Mouse (Mus musculus) kidney, postnatal 0 days (tissue): ENCODE measurements around the gene Hsp90aa1. TPM values are rescaled to one million over a fixed set of nuclear protein-coding genes. Genes with fewer than 3 reads are reported as not detected.
A peak's percentile ranks its signal among the peaks of the same experiment; 100 is the strongest.
"Not testable (repeated sequence)": the region's sequence is repeated elsewhere in the genome, so short reads cannot be mapped to it uniquely, and the experiment has no call there.

Source experiments
- ATAC-seq: fragments of 200-750 bp; cut with Nextera tagmentation; replicated peaks from 2 replicates; pipeline ENCODE4 v1.8.0; 2017; ENCODE audit warnings: low read depth, moderate number of reproducible peaks, moderate TSS enrichment, moderate library complexity; ENCODE audit not compliant: low FRiP score
- DNase-seq: peaks from one replicate; pipeline ENCODE4 v3.0.0-alpha.2; 2016; ENCODE audit warnings: low spot score
- H3K27ac ChIP-seq: fragments of 300-500 bp; sonication (generic); 2 replicates; pipeline ENCODE4 v1.5.1; 2014; ENCODE audit warnings: mild to moderate bottlenecking
- H3K27me3 ChIP-seq: fragments of 300-500 bp; sonication (generic); 2 replicates; pipeline ENCODE4 v1.6.1; 2014; ENCODE audit warnings: low read length, mixed read lengths; ENCODE audit not compliant: insufficient read depth
- H3K36me3 ChIP-seq: fragments of 300-500 bp; sonication (generic); 2 replicates; pipeline ENCODE4 v1.6.1; 2014; ENCODE audit warnings: low read length, mixed read lengths; ENCODE audit not compliant: insufficient read depth
- H3K4me1 ChIP-seq: fragments of 300-500 bp; sonication (generic); replicated peaks from 2 replicates; pipeline ENCODE4 v1.6.1; 2014; ENCODE audit warnings: antibody characterized with exemption, low read length, mixed read lengths; ENCODE audit not compliant: insufficient read depth
- H3K4me2 ChIP-seq: fragments of 300-500 bp; sonication (generic); 2 replicates; pipeline ENCODE4 v1.6.1; 2014; ENCODE audit warnings: mild to moderate bottlenecking, low read length, moderate library complexity, mixed read lengths
- H3K4me3 ChIP-seq: fragments of 300-500 bp; sonication (generic); replicated peaks from 2 replicates; pipeline ENCODE4 v1.5.1; 2014; ENCODE audit warnings: low read depth, low read length
- H3K9ac ChIP-seq: fragments of 300-500 bp; sonication (generic); 2 replicates; pipeline ENCODE4 v1.6.1; 2014; ENCODE audit warnings: low read depth, low read length
- H3K9me3 ChIP-seq: fragments of 300-500 bp; sonication (generic); replicated peaks from 2 replicates; pipeline ENCODE4 v1.6.1; 2016; ENCODE audit warnings: low read length, inconsistent platforms, mixed read lengths
- CTCF ChIP-seq: IDR thresholded peaks from 2 replicates; pipeline ENCODE4 v1.5.1; 2016; ENCODE audit warnings: antibody characterized with exemption, low read depth, mild to moderate bottlenecking, moderate library complexity
- WGBS: fragments of 180-500 bp; shearing (Covaris S2); extraction: QIAGEN DNeasy Blood & Tissue Kit; methylation state at CpG from one replicate; pipeline ENCODE4 v1.1.7; 2014; 5-methylcytosine and 5-hydroxymethylcytosine counted together
- polyA plus RNA-seq: library from polyadenylated mRNA; unstranded; fragments of >200 nt; fragmentation: Nextera tagmentation; extraction: Ambion mirVana; gene quantifications from 2 replicates; pipeline ENCODE4 v1.2.1, GENCODE M21; 2015

Hsp90aa1 gene
- polyA plus RNA-seq = 485 and 487 TPM in 2 replicates

- no peak within 1 kb of the TSS for H3K4me3 ChIP-seq
- no peak within 1 kb of the TSS for H3K9ac ChIP-seq
- ATAC-seq (no peak), DNase-seq (no peak)
- TF ChIP-seq CTCF = no peak
- H3K4me2 ChIP-seq = no peak within 1 kb of the TSS
- WGBS = 42% methylated on average over 4 of the region's 4 CpGs
- H3K27ac ChIP-seq = no peak within 1 kb of the TSS
- H3K27me3 ChIP-seq = no peaks in the 10 kb centered on the region
- no peaks in the 10 kb centered on the region for H3K36me3 ChIP-seq
- H3K4me1 ChIP-seq = no peaks in the 10 kb centered on the region
- H3K9me3 ChIP-seq = no peaks in the 10 kb centered on the region
Observed at GRCm38 (mm10) chr12:110702556-110702955, at the start of gene Hsp90aa1. Gene Hsp90aa1, minus strand, starts transcription at chr12:110702728.

GRCm38 (mm10) chr12:110750770-110751439, 48.4 kb upstream of the Hsp90aa1 start:
- Histone ChIP-seq H3K4me3 (no peak overlapping the region), H3K36me3 (peaks cover 6% of the 10 kb centered on the region; the same call in 1 of the 2 replicates), H3K4me2 (no peak overlapping the region), H3K9me3 (no peaks in the 10 kb centered on the region), H3K9ac (no peak overlapping the region), H3K4me1 (no peaks in the 10 kb centered on the region), H3K27ac (no peak overlapping the region), H3K27me3 (no peaks in the 10 kb centered on the region)
- DNase-seq = no peak
- WGBS = 72% methylated on average over 10 of the region's 10 CpGs
- TF ChIP-seq CTCF = no peak
- no peak for ATAC-seq

GRCm38 (mm10) chr12:110738158-110738921, 35.8 kb upstream of the Hsp90aa1 start:
- Histone ChIP-seq H3K9ac (peak overlapping the region; percentile 98), H3K9me3 (no peaks in the 10 kb centered on the region), H3K4me1 (peaks cover 12% of the 10 kb centered on the region; the same call in 1 of the 2 replicates), H3K27me3 (no peaks in the 10 kb centered on the region), H3K4me3 (peak overlapping the region; percentile 98), H3K27ac (peak overlapping the region; percentile 88), H3K36me3 (no peaks in the 10 kb centered on the region), H3K4me2 (peak overlapping the region; percentile 86)
- DNase-seq = peak; percentile 14
- TF ChIP-seq CTCF = no peak
- peak; percentile 61 for ATAC-seq
- under 1% methylated on average over 67 of the region's 72 CpGs for WGBS

GRCm38 (mm10) chr12:110737170-110738157, 34.9 kb upstream of the Hsp90aa1 start, which contains the start of gene Wdr20:
Gene Wdr20, plus strand, starts transcription at chr12:110737944.
- Histone ChIP-seq H3K9ac (peak within 1 kb of the TSS; percentile 98), H3K9me3 (no peaks in the 10 kb centered on the region), H3K27me3 (no peaks in the 10 kb centered on the region), H3K4me2 (peak within 1 kb of the TSS; percentile 86), H3K4me3 (peak within 1 kb of the TSS; percentile 98), H3K4me1 (peaks cover 12% of the 10 kb centered on the region; the same call in 1 of the 2 replicates), H3K36me3 (no peaks in the 10 kb centered on the region), H3K27ac (peak within 1 kb of the TSS; percentile 88)
- no peak for TF ChIP-seq CTCF
- peak; percentile 96 for ATAC-seq
- DNase-seq = peak; percentile 97
- whole genome bisulfite sequencing = under 1% methylated on average over 69 of the region's 69 CpGs

- 5% methylated on average over 4 of the region's 4 CpGs for WGBS
- TF ChIP-seq CTCF = 0 out of 2 replicates have a peak, but pooled peaks have one; percentile 13
- ATAC-seq (no peak), DNase-seq (peak; percentile 74)
- no peaks in the 10 kb centered on the region for H3K9me3 ChIP-seq
- H3K4me1 ChIP-seq = peaks cover 12% of the 10 kb centered on the region; the same call in 1 of the 2 replicates
- H3K9ac ChIP-seq = peak overlapping the region; percentile 53; the same call in 1 of the 2 replicates
- H3K27me3 ChIP-seq = no peaks in the 10 kb centered on the region
- no peaks in the 10 kb centered on the region for H3K36me3 ChIP-seq
- H3K27ac ChIP-seq = no peak overlapping the region
- H3K4me3 ChIP-seq = peak overlapping the region; percentile 98
- H3K4me2 ChIP-seq = peak overlapping the region; percentile 86
Observed at GRCm38 (mm10) chr12:110736641-110737040, 34.1 kb upstream of the Hsp90aa1 start.

GRCm38 (mm10) chr12:110733254-110733653, 30.7 kb upstream of the Hsp90aa1 start:
- not testable (repeated sequence) for H3K27ac ChIP-seq, H3K36me3 ChIP-seq, H3K4me1 ChIP-seq, ATAC-seq, H3K4me3 ChIP-seq, H3K27me3 ChIP-seq, H3K4me2 ChIP-seq, H3K9me3 ChIP-seq, H3K9ac ChIP-seq, DNase-seq
- WGBS = 95% methylated on average over 3 of the region's 3 CpGs
